Mouse (Mus musculus) heart, adult 8-10 months (tissue): ENCODE data around the gene Apbb2. TPM values are rescaled to one million over a fixed set of nuclear protein-coding genes. Genes with fewer than 3 reads are reported as not detected.
A peak's percentile ranks its signal among the peaks of the same experiment; 100 is the strongest.

Experiments used
- DNase-seq: peaks from one replicate; pipeline ENCODE4 v3.0.0; 2022; ENCODE audit warnings: low spot score
- total RNA-seq, 4 experiments: library from RNA; stranded (reverse); gene quantifications; 2 replicates each; pipeline ENCODE4 v1.2.4; 2022

Apbb2 gene
- total RNA-seq, 4 experiments from 2014 or later, result 36.6 to 56.3 (median 46.4) TPM

GRCm38 (mm10) chr5:66549691-66550090 lies 68.9 kb downstream of the Apbb2 start:
- DNase-seq, result no peak

- DNase-seq, result peak; percentile 64
These were observed 71.5 kb downstream of the Apbb2 start for GRCm38 (mm10) chr5:66546969-66547511.

GRCm38 (mm10) chr5:66545573-66546141 lies 72.9 kb downstream of the Apbb2 start:
- DNase-seq, result no peak

- peak; percentile 47 for DNase-seq
These were observed 74.8 kb downstream of the Apbb2 start for GRCm38 (mm10) chr5:66543761-66544160.

- DNase-seq, result no peak
These were observed 75.2 kb downstream of the Apbb2 start for GRCm38 (mm10) chr5:66543344-66543743.

GRCm38 (mm10) chr5:66542521-66542920 lies 76.1 kb downstream of the Apbb2 start:
- no peak for DNase-seq

GRCm38 (mm10) chr5:66541385-66541784 lies 77.2 kb downstream of the Apbb2 start:
- no peak for DNase-seq

- no peak for DNase-seq
These were observed 78.3 kb downstream of the Apbb2 start for GRCm38 (mm10) chr5:66540246-66540645.

- no peak for DNase-seq
These were observed 80.8 kb downstream of the Apbb2 start for GRCm38 (mm10) chr5:66537811-66538210.

GRCm38 (mm10) chr5:66536696-66537358 lies 81.8 kb downstream of the Apbb2 start:
- no peak for DNase-seq

GRCm38 (mm10) chr5:66535566-66536236 lies 82.9 kb downstream of the Apbb2 start:
- no peak for DNase-seq

GRCm38 (mm10) chr5:66533711-66534425 lies 84.7 kb downstream of the Apbb2 start:
- DNase-seq, result no peak

- DNase-seq, result no peak
These were observed 85.8 kb downstream of the Apbb2 start for GRCm38 (mm10) chr5:66532827-66533226.

GRCm38 (mm10) chr5:66530361-66530760 lies 88.2 kb downstream of the Apbb2 start:
- DNase-seq, result no peak

GRCm38 (mm10) chr5:66529631-66530030 lies 89.0 kb downstream of the Apbb2 start:
- no peak for DNase-seq

- DNase-seq, result no peak
These were observed 90.0 kb downstream of the Apbb2 start for GRCm38 (mm10) chr5:66528567-66528966.

- DNase-seq, result no peak
These were observed 91.5 kb downstream of the Apbb2 start for GRCm38 (mm10) chr5:66527090-66527489.

GRCm38 (mm10) chr5:66525002-66525401 lies 93.6 kb downstream of the Apbb2 start:
- DNase-seq, result no peak

- no peak for DNase-seq
These were observed 94.7 kb downstream of the Apbb2 start for GRCm38 (mm10) chr5:66523681-66524503.

GRCm38 (mm10) chr5:66521250-66521649 lies 97.3 kb downstream of the Apbb2 start:
- DNase-seq, result no peak

GRCm38 (mm10) chr5:66519511-66519910 lies 99.1 kb downstream of the Apbb2 start:
- DNase-seq, result no peak
